Mouse (Mus musculus) liver, postnatal 0 days (tissue): Measurements from ENCODE around the gene Plxna4. TPM values are rescaled to one million over a fixed set of nuclear protein-coding genes. Genes with fewer than 3 reads are reported as not detected.

ENCODE experiments used
- ATAC-seq: fragments of 200-750 bp; cut with Nextera tagmentation; 2 replicates; pipeline ENCODE4 v1.8.0; 2017; ENCODE audit warnings: mild to moderate bottlenecking, moderate library complexity
- DNase-seq: peaks from one replicate; pipeline ENCODE4 v3.0.0-alpha.2; 2016
- H3K27ac ChIP-seq: fragments of 300-500 bp; sonication (generic); 2 replicates; pipeline ENCODE4 v1.5.1; 2014; ENCODE audit warnings: antibody characterized with exemption, moderate library complexity, mild to moderate bottlenecking, low read depth
- H3K27me3 ChIP-seq: fragments of 300-500 bp; sonication (generic); 2 replicates; pipeline ENCODE4 v1.6.1; 2014; ENCODE audit warnings: low read length, control low read depth, mixed read lengths; ENCODE audit not compliant: insufficient read depth
- H3K36me3 ChIP-seq: fragments of 300-500 bp; sonication (generic); replicated peaks from 2 replicates; pipeline ENCODE4 v1.6.1; 2014; ENCODE audit warnings: mild to moderate bottlenecking, control low read depth, low read length, moderate library complexity, mixed read lengths; ENCODE audit not compliant: insufficient read depth
- H3K4me1 ChIP-seq: fragments of 300-500 bp; sonication (generic); 2 replicates; pipeline ENCODE4 v1.6.1; 2014; ENCODE audit warnings: antibody characterized with exemption, mild to moderate bottlenecking, control low read depth; ENCODE audit not compliant: insufficient read depth
- H3K4me2 ChIP-seq: fragments of 300-500 bp; sonication (generic); 2 replicates; pipeline ENCODE4 v1.6.1; 2014; ENCODE audit warnings: low read depth, mild to moderate bottlenecking, low read length, moderate library complexity, mixed read lengths
- H3K4me3 ChIP-seq: fragments of 300-500 bp; sonication (generic); 2 replicates; pipeline ENCODE4 v1.5.1; 2014; ENCODE audit warnings: low read depth, low read length
- H3K9ac ChIP-seq: fragments of 300-500 bp; sonication (generic); replicated peaks from 2 replicates; pipeline ENCODE4 v1.6.1; 2014; ENCODE audit warnings: mild to moderate bottlenecking, moderate library complexity
- H3K9me3 ChIP-seq: fragments of 300-500 bp; sonication (generic); 2 replicates; pipeline ENCODE4 v1.6.1; 2016; ENCODE audit warnings: mild to moderate bottlenecking, control low read depth, low read length, mixed read lengths
- CTCF ChIP-seq: sonication (generic); IDR thresholded peaks from 2 replicates; pipeline ENCODE4 v1.5.1; 2016; ENCODE audit warnings: antibody characterized with exemption, low read depth
- EP300 ChIP-seq: IDR thresholded peaks from 2 replicates; pipeline ENCODE4 v1.6.1; 2016; ENCODE audit warnings: antibody characterized with exemption, low read depth, mild to moderate bottlenecking
- WGBS: fragments of 180-500 bp; shearing (Covaris S2); extraction: QIAGEN DNeasy Blood & Tissue Kit; methylation state at CpG from one replicate; pipeline ENCODE4 v1.1.7; 2014; ENCODE audit not compliant: insufficient replicate concordance; 5-methylcytosine and 5-hydroxymethylcytosine counted together
- polyA plus RNA-seq: library from polyadenylated mRNA; unstranded; fragments of >200 nt; fragmentation: Nextera tagmentation; extraction: Ambion mirVana; gene quantifications from 2 replicates; pipeline ENCODE4 v1.2.1, GENCODE M21; 2015

Gene Plxna4
- polyA plus RNA-seq, 1 experiment from 2014 or later = 0.36 TPM

GRCm38 (mm10) chr6:32342727-32343126, 245.3 kb downstream of the Plxna4 start:
- H3K27me3 ChIP-seq = no peaks in the 10 kb centered on the region
- H3K9ac ChIP-seq = no peak overlapping the region
- no peak overlapping the region for H3K27ac ChIP-seq
- DNase-seq = no peak
- H3K4me1 ChIP-seq = no peaks in the 10 kb centered on the region
- TF ChIP-seq CTCF (no peak), EP300 (no peak)
- no peaks in the 10 kb centered on the region for H3K9me3 ChIP-seq
- no peak overlapping the region for H3K4me2 ChIP-seq
- WGBS = 78% methylated on average over 8 of the region's 8 CpGs
- no peak for ATAC-seq
- H3K4me3 ChIP-seq = no peak overlapping the region
- no peaks in the 10 kb centered on the region for H3K36me3 ChIP-seq

- H3K9me3 ChIP-seq = no peaks in the 10 kb centered on the region
- no peak overlapping the region for H3K4me2 ChIP-seq
- DNase-seq (no peak), ATAC-seq (no peak)
- no peaks in the 10 kb centered on the region for H3K4me1 ChIP-seq
- WGBS = 69% methylated on average over 6 of the region's 6 CpGs
- no peak for TF ChIP-seq CTCF
- TF ChIP-seq EP300 = no peak
- H3K27ac ChIP-seq = no peak overlapping the region
- no peak overlapping the region for H3K9ac ChIP-seq
- H3K4me3 ChIP-seq = no peak overlapping the region
- no peaks in the 10 kb centered on the region for H3K27me3 ChIP-seq
- no peaks in the 10 kb centered on the region for H3K36me3 ChIP-seq
Measured at GRCm38 (mm10) chr6:32342272-32342671, 245.7 kb downstream of the Plxna4 start.

- ATAC-seq = no peak
- WGBS = 50% methylated on average over 8 of the region's 8 CpGs
- H3K4me2 ChIP-seq = no peak overlapping the region
- H3K9me3 ChIP-seq = no peaks in the 10 kb centered on the region
- no peak overlapping the region for H3K9ac ChIP-seq
- H3K36me3 ChIP-seq = no peaks in the 10 kb centered on the region
- TF ChIP-seq CTCF (no peak), EP300 (no peak)
- H3K27me3 ChIP-seq = no peaks in the 10 kb centered on the region
- no peaks in the 10 kb centered on the region for H3K4me1 ChIP-seq
- DNase-seq = no peak
- H3K4me3 ChIP-seq = no peak overlapping the region
- H3K27ac ChIP-seq = no peak overlapping the region
Measured at GRCm38 (mm10) chr6:32338416-32338943, 249.5 kb downstream of the Plxna4 start.

- Histone ChIP-seq H3K4me3 (no peak overlapping the region), H3K27ac (no peak overlapping the region), H3K36me3 (no peaks in the 10 kb centered on the region), H3K4me1 (no peaks in the 10 kb centered on the region), H3K9ac (no peak overlapping the region), H3K4me2 (no peak overlapping the region), H3K9me3 (no peaks in the 10 kb centered on the region), H3K27me3 (no peaks in the 10 kb centered on the region; the same call in 1 of the 2 replicates)
- TF ChIP-seq CTCF = no peak
- ATAC-seq (no peak), DNase-seq (no peak)
Measured at GRCm38 (mm10) chr6:32331281-32331680, 256.7 kb downstream of the Plxna4 start.

GRCm38 (mm10) chr6:32330034-32330795, 257.8 kb downstream of the Plxna4 start:
- ATAC-seq (no peak), DNase-seq (no peak)
- H3K4me1 ChIP-seq = no peaks in the 10 kb centered on the region
- no peak overlapping the region for H3K27ac ChIP-seq
- no peak overlapping the region for H3K9ac ChIP-seq
- H3K4me2 ChIP-seq = no peak overlapping the region
- TF ChIP-seq EP300 (no peak), CTCF (no peak)
- H3K9me3 ChIP-seq = no peaks in the 10 kb centered on the region
- no peaks in the 10 kb centered on the region for H3K36me3 ChIP-seq
- no peak overlapping the region for H3K4me3 ChIP-seq
- 69% methylated on average over 9 of the region's 9 CpGs for WGBS
- no peaks in the 10 kb centered on the region; the same call in 1 of the 2 replicates for H3K27me3 ChIP-seq

- 2% methylated on average over 8 of the region's 8 CpGs for WGBS
- H3K4me2 ChIP-seq = no peak overlapping the region
- H3K9me3 ChIP-seq = no peaks in the 10 kb centered on the region
- TF ChIP-seq EP300 (no peak), CTCF (peak; percentile 94)
- no peaks in the 10 kb centered on the region; the same call in 1 of the 2 replicates for H3K27me3 ChIP-seq
- no peaks in the 10 kb centered on the region for H3K36me3 ChIP-seq
- H3K9ac ChIP-seq = no peak overlapping the region
- no peak overlapping the region for H3K27ac ChIP-seq
- peak; percentile 66 for DNase-seq
- ATAC-seq = no peak
- no peak overlapping the region for H3K4me3 ChIP-seq
- no peaks in the 10 kb centered on the region for H3K4me1 ChIP-seq
Measured at GRCm38 (mm10) chr6:32328028-32328427, 260.0 kb downstream of the Plxna4 start.
